Mouse (Mus musculus) bone marrow, adult 2 months (tissue): Measurements from ENCODE around the gene Pcgf2. TPM values are rescaled to one million over a fixed set of nuclear protein-coding genes. Genes with fewer than 3 reads are reported as not detected.

Experiments used
- H3K27ac ChIP-seq: fragments of 200-500 bp; 2 replicates; pipeline ENCODE4 v1.5.1; 2012; ENCODE audit warnings: low read depth, mild to moderate bottlenecking, control low read depth, inconsistent platforms, low read length; ENCODE audit not compliant: control insufficient read depth, poor library complexity, insufficient read depth
- H3K4me1 ChIP-seq: fragments of 200-500 bp; 2 replicates; pipeline ENCODE4 v1.6.1; 2011; ENCODE audit warnings: low read length; ENCODE audit not compliant: control insufficient read depth, insufficient read depth
- H3K4me3 ChIP-seq: fragments of 200-500 bp; replicated peaks from 2 replicates; pipeline ENCODE3; 2011; ENCODE audit warnings: mild to moderate bottlenecking, low read depth, low read length, control low read depth; ENCODE audit not compliant: control insufficient read depth
- CTCF ChIP-seq: fragments of 200-500 bp; IDR thresholded peaks from 2 replicates; pipeline ENCODE4 v1.5.1; 2011; ENCODE audit warnings: low read length, control low read depth; ENCODE audit not compliant: control insufficient read depth, insufficient read depth
- POLR2A ChIP-seq: fragments of 200-500 bp; IDR thresholded peaks from 2 replicates; pipeline ENCODE4 v1.6.1; 2011; ENCODE audit warnings: low read depth, mild to moderate bottlenecking, control low read depth, low read length, borderline replicate concordance; ENCODE audit not compliant: control insufficient read depth
- WGBS: fragments of 180-500 bp; shearing (Covaris S2); methylation state at CpG from one replicate; pipeline ENCODE4 v1.1.7; 2018; 5-methylcytosine and 5-hydroxymethylcytosine counted together
- polyA plus RNA-seq: library from polyadenylated mRNA; stranded (reverse); fragments of >200 nt; gene quantifications from 2 replicates; pipeline ENCODE4 v1.2.4, GENCODE M21; 2011; ENCODE audit warnings: low replicate concordance; ENCODE audit not compliant: missing spikeins, insufficient read depth, insufficient read length

Pcgf2 gene
- polyA plus RNA-seq, 1 experiment, result 10.7 TPM

DNA sequence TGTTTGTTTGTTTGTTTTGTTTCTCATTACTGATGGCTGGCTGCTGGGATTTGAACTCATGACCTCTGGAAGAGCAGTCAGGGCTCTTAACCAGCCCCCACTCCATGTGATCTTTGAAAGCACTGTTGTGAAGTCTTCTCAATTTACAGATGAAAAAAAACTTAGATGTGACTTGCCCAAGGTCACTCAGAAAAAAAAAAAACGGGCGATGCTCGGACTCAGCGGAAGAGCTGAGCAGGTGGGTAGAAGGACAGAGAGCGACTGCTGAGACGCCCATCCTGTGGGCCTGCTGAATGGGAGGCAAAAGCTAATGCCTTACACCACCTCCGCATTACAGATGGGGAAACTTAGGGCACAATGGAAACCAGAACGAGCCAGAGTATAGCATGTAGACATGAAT is 3.6 kb downstream of the Pcgf2 start:
- no peak overlapping the region for H3K27ac ChIP-seq
- no peaks in the 10 kb centered on the region; the same call in 1 of the 2 replicates for H3K4me1 ChIP-seq
- WGBS, result 89% methylated on average over 8 of the region's 8 CpGs
- no peak overlapping the region for H3K4me3 ChIP-seq
- no peak for TF ChIP-seq POLR2A
- no peak for TF ChIP-seq CTCF

DNA sequence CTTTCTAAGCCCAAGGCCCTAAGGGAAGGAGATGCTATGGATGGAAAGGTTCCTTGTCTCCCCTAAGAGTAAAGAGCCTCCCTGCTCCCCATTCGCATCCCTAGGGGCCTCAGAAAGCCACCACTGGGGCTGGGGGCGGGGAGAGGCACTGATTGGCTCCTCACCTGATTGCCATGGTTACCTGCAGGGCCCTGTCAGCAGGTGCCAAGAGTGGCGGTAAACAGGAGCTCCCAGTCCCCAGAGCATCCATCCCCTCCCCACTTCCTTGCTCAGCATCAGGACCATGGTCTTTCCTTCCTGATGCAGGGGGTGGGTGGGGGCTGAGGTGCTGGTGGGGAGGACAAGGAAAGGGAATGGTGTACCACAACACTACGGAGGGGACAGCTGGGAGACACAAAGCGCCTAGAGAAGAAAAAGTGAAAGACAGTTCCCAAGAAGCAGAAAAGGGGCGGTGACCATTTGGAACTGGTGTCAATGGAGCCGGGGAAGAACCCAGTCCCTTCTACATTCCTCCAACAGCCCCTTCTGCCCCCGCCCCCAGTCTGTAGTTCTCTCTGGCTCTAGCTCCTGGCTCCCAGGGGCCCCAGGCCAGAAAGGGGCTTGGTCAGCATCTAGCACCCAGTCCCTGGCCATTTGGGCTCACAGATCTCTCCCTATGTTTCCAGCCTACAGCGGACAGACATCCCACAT is 4.4 kb downstream of the Pcgf2 start:
- Histone ChIP-seq H3K4me1 (no peaks in the 10 kb centered on the region; the same call in 1 of the 2 replicates), H3K27ac (no peak overlapping the region), H3K4me3 (no peak overlapping the region)
- 75% methylated on average over 9 of the region's 9 CpGs for WGBS
- TF ChIP-seq CTCF, result no peak
- TF ChIP-seq POLR2A, result no peak

- H3K4me3 ChIP-seq, result no peak overlapping the region
- no peaks in the 10 kb centered on the region for H3K4me1 ChIP-seq
- no peak overlapping the region for H3K27ac ChIP-seq
- TF ChIP-seq POLR2A (no peak), CTCF (no peak)
- 91% methylated on average over 17 of the region's 17 CpGs for WGBS
Measured at GRCm38 (mm10) chr11:97694921-97695711, 5.2 kb downstream of the Pcgf2 start.

DNA sequence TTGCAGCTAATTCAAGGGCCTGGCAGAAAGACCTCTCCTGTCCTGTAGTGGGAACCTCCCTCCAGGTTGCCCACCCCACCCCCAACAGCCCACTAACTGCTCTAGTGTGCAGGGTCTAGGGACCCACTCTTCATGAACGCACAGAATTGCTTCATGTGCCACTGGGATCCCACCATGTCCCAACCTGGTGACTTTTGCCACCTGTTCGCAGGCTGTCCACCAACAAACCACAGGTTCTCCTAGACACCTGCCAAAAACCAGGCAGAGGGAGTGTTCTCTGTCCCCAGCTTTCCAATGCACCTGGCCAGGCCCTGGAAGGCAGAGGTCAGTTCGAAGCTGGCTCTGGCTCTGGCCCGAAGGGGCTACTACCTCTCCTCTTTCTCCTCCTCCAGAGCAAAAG is 5.9 kb downstream of the Pcgf2 start:
- H3K4me3 ChIP-seq, result no peak overlapping the region
- no peaks in the 10 kb centered on the region for H3K4me1 ChIP-seq
- TF ChIP-seq CTCF, result no peak
- no peak for TF ChIP-seq POLR2A
- 76% methylated on average over 4 of the region's 4 CpGs for WGBS
- no peak overlapping the region for H3K27ac ChIP-seq

- TF ChIP-seq CTCF (peak; percentile 88), POLR2A (no peak)
- no peak overlapping the region for H3K4me3 ChIP-seq
- H3K27ac ChIP-seq, result no peak overlapping the region
- no peaks in the 10 kb centered on the region; the same call in 1 of the 2 replicates for H3K4me1 ChIP-seq
- WGBS, result 27% methylated on average over 10 of the region's 10 CpGs
Measured at GRCm38 (mm10) chr11:97689861-97690260, 10.4 kb downstream of the Pcgf2 start.

- Histone ChIP-seq H3K4me3 (no peak overlapping the region), H3K4me1 (peaks cover 4% of the 10 kb centered on the region), H3K27ac (no peak overlapping the region)
- TF ChIP-seq POLR2A, result no peak
- 89% methylated on average over 3 of the region's 3 CpGs for WGBS
Measured at GRCm38 (mm10) chr11:97687061-97687460, 13.2 kb downstream of the Pcgf2 start.

- H3K27ac ChIP-seq, result no peak overlapping the region
- H3K4me1 ChIP-seq, result peaks cover 4% of the 10 kb centered on the region
- peak overlapping the region; percentile 7 for H3K4me3 ChIP-seq
- TF ChIP-seq CTCF, result no peak
- TF ChIP-seq POLR2A, result no peak
- 79% methylated on average over 11 of the region's 11 CpGs for WGBS
Measured at GRCm38 (mm10) chr11:97686322-97686908, 13.9 kb downstream of the Pcgf2 start.

GRCm38 (mm10) chr11:97685613-97686321 is 14.5 kb downstream of the Pcgf2 start, which contains the start of gene Cisd3:
TSS of gene Cisd3 (plus strand) at chr11:97685826.
- TF ChIP-seq CTCF (no peak), POLR2A (no peak; the same call in 1 of the 2 replicates)
- WGBS, result 1% methylated on average over 43 of the region's 43 CpGs
- Histone ChIP-seq H3K4me3 (peak within 1 kb of the TSS; percentile 27), H3K27ac (peak within 1 kb of the TSS; percentile 72), H3K4me1 (peaks cover 4% of the 10 kb centered on the region)
